Mouse (Mus musculus): ENCODE measurements at regions not wholly inside any gene's neighbourhood (a gene's known extent, or its start where the extent isn't known, plus 50 kb on each side); places are given as distances from the start of the nearest gene placed in this dataset.
"Not testable (repeated sequence)": the region's sequence is repeated elsewhere in the genome, so short reads cannot be mapped to it uniquely, and the experiment has no call there.

- not testable (repeated sequence) for DNase-seq (ENCODE audit: low read depth)
Measured at GRCm38 (mm10) chr17:74138517-74138916, 90.8 kb upstream of the Srd5a2 start.

- DNase-seq (ENCODE audit: low read depth), result peak; percentile 5
Measured at GRCm38 (mm10) chr17:74134976-74135375, 87.3 kb upstream of the Srd5a2 start.

GRCm38 (mm10) chr17:74131534-74131933 lies 83.8 kb upstream of the Srd5a2 start:
- DNase-seq (ENCODE audit: low read depth), result no peak

- no peak for DNase-seq (ENCODE audit: low read depth)
Measured at GRCm38 (mm10) chr17:74122944-74123343, 75.2 kb upstream of the Srd5a2 start.

- no peak for DNase-seq (ENCODE audit: low read depth)
Measured at GRCm38 (mm10) chr17:74120969-74121368, 73.3 kb upstream of the Srd5a2 start.

Measured in c-Kit-positive CD71-positive TER-119-negative erythroid progenitor cells, embryonic 14.5 days (primary cell).